Mouse (Mus musculus) kidney, adult 2 months (tissue): ENCODE results near the gene Rassf3. TPM values are rescaled to one million over a fixed set of nuclear protein-coding genes. Genes with fewer than 3 reads are reported as not detected.

Source experiments
- DNase-seq: peaks from one replicate; pipeline ENCODE4 v3.0.0; 2021
- H3K27ac ChIP-seq: fragments of 200-500 bp; 2 replicates; pipeline ENCODE4 v1.5.1; 2012; ENCODE audit warnings: low read depth, low read length, control low read depth, inconsistent platforms; ENCODE audit not compliant: insufficient read depth
- H3K27me3 ChIP-seq: fragments of 200-500 bp; replicated peaks from 2 replicates; pipeline ENCODE4 v1.6.1; 2012; ENCODE audit warnings: mild to moderate bottlenecking, moderate library complexity, low read length, inconsistent platforms; ENCODE audit not compliant: control insufficient read depth, insufficient read depth
- H3K36me3 ChIP-seq: fragments of 200-500 bp; 2 replicates; pipeline ENCODE4 v1.6.1; 2012; ENCODE audit warnings: mild to moderate bottlenecking, moderate library complexity, low read length, inconsistent platforms; ENCODE audit not compliant: control insufficient read depth, insufficient read depth
- H3K4me1 ChIP-seq: fragments of 200-500 bp; 2 replicates; pipeline ENCODE4 v1.6.1; 2011; ENCODE audit warnings: low read length; ENCODE audit not compliant: control insufficient read depth, insufficient read depth
- H3K4me3 ChIP-seq: fragments of 200-500 bp; 2 replicates; pipeline ENCODE4 v1.5.1; 2011; ENCODE audit warnings: mild to moderate bottlenecking, low read depth, low read length, control low read depth; ENCODE audit not compliant: insufficient read depth
- CTCF ChIP-seq: fragments of 200-500 bp; conservative IDR thresholded peaks from 2 replicates; pipeline ENCODE4 v1.5.1; 2011; ENCODE audit warnings: low read depth, mild to moderate bottlenecking, control low read depth, low read length, moderate library complexity, mixed read lengths; ENCODE audit not compliant: insufficient read depth, insufficient read length
- POLR2A ChIP-seq: fragments of 200-500 bp; IDR thresholded peaks from one replicate; pipeline ENCODE4 v1.6.1; 2011; ENCODE audit warnings: low read depth, low read length, control low read depth
- WGBS: fragments of 180-500 bp; shearing (Covaris S2); methylation state at CpG from one replicate; pipeline ENCODE4 v1.1.7; 2018; 5-methylcytosine and 5-hydroxymethylcytosine counted together
- polyA plus RNA-seq: library from polyadenylated mRNA; depleted of rRNA; stranded (reverse); fragments of >200 nt; gene quantifications from 2 replicates; pipeline ENCODE4 v1.2.3, GENCODE M21; 2012

Gene Rassf3
- polyA plus RNA-seq, 1 experiment: 35.3 TPM

DNA sequence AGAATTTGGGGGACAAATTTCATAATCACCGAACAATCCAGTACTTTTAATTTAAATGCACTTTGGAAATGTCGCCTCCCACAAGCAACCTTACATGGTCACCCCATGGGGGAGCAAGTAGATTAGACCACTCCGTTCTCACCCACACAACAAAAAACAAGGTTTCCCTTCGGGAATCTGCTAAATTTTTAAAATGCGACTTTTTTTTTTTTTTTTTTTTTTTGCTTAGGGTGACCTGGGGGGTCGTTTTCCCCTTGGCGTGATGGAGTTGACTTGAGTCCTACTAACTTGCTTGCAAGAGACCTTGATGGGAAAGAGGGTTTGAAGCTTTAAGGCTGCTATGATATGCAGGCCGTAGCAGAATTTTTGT lies 806 bp upstream of the Rassf3 start:
- no peak for DNase-seq
- no peak overlapping the region for H3K27ac ChIP-seq
- peaks cover 16% of the 10 kb centered on the region; the same call in 1 of the 2 replicates for H3K4me1 ChIP-seq
- 39% methylated on average over 8 of the region's 8 CpGs for WGBS
- TF ChIP-seq CTCF (no peak), POLR2A (no peak)
- H3K27me3 ChIP-seq: no peaks in the 10 kb centered on the region
- H3K36me3 ChIP-seq: no peaks in the 10 kb centered on the region
- H3K4me3 ChIP-seq: no peak overlapping the region

DNA sequence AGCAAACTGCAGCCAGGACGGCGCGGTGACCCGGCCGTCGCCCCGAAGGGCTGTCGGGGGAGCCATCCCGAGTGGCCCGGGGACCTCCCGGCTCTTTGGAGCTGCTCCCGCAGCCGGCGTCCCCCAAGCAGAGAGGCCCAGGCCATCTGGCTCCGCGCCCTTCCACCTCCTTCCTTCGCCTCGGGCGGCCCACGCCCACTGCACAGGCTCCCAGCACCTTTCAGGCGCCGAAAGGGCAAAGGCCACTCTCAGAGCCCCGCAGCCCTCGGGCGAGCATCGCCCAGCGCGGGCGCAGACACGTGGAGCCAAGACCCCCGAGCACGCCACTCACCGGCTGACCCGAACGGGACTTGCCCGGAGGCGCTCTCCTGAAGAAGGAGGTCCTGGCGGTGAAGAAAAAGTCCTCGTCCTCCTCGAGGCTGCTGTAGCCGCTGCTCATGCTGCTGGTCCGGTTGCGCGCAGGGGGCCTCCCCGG lies 438 bp downstream of the Rassf3 start:
- WGBS: under 1% methylated on average over 44 of the region's 45 CpGs

DNA sequence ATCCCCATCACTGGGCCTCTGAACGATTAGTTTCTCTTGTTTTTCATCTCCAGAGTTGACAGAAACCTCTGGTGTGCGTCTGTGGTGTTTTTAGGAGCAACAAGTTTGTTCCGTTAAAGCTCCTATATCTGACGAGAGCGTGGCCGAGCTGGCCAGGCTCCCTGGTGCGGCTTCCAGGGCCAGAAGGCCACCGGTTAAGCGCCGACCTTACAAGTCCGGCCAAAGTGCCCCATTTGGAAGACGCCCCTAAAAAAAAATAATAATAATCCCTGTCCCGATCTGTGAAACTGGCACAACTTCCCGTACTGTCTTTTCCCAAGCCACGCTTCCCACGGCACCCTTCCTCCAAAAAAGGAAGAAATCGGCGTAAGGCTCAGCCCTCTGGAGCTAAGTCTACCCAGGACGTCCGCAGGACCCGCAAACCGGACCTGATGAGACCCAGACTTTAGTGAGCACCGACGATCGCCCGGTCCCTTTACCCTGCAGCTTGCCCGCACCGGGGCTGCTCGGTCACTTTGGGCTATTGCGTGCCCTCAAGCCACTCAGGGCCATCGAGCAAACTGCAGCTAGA lies 961 bp downstream of the Rassf3 start:
- Histone ChIP-seq H3K27me3 (no peaks in the 10 kb centered on the region), H3K36me3 (no peaks in the 10 kb centered on the region), H3K4me3 (peak overlapping the region; percentile 76), H3K27ac (peak overlapping the region; percentile 91), H3K4me1 (peaks cover 13% of the 10 kb centered on the region; the same call in 1 of the 2 replicates)
- TF ChIP-seq POLR2A (no peak), CTCF (no peak)
- WGBS: 3% methylated on average over 31 of the region's 31 CpGs
- DNase-seq: peak; percentile 48

More for the DNA sequence above, 438 bp downstream of the Rassf3 start:
- peak overlapping the region; percentile 91 for H3K27ac ChIP-seq
- H3K4me3 ChIP-seq: peak overlapping the region; percentile 76
- DNase-seq: peak; percentile 86
- H3K4me1 ChIP-seq: peaks cover 13% of the 10 kb centered on the region; the same call in 1 of the 2 replicates
- H3K36me3 ChIP-seq: no peaks in the 10 kb centered on the region
- TF ChIP-seq POLR2A (no peak), CTCF (no peak)
- H3K27me3 ChIP-seq: no peaks in the 10 kb centered on the region

DNA sequence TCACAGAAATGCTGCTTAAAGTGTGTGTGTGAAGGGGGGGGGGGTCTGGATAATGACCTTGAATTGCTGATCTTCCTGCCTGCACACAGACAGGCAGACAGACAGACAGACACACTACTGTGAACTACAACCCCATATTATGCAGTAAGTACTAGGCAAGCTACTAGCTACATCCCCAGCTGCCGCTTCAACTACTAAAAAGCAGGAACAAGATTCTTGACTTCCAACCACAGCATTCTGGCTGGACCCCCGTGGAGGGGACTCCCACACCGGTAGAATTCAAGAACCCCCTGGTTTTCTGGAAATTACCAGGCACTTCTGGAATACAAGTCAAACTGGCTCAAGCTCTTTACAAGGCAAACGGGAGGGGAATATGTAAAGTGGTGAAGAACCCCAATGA lies 1.9 kb downstream of the Rassf3 start:
- WGBS: 36% methylated on average over 4 of the region's 4 CpGs
- Histone ChIP-seq H3K27ac (no peak overlapping the region), H3K4me3 (peak overlapping the region; percentile 76), H3K4me1 (peaks cover 14% of the 10 kb centered on the region), H3K36me3 (no peaks in the 10 kb centered on the region), H3K27me3 (no peaks in the 10 kb centered on the region)
- DNase-seq: no peak
- TF ChIP-seq POLR2A (no peak), CTCF (no peak)

DNA sequence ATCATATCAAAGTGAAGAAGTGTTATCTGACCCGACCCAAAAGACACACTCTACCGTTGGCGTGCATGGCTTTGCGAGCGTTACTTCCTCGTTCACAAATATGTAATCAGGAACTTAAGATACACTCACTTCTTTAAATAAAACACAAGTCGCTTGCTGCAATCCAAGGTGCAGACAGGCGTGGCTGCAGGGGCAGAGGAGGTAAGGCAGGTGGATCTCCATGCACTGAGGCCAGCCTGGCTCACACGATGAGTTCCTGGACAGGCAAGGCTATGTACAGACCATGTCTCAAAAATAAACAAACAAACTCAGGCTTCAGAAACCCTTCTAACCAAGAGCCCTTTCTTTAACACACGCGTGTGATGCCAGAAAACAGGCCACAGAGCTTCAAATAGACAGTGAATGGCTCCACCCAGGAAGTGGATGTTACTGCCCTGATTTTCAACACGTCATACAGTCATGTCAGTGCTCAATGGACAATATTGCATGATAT lies 2.4 kb downstream of the Rassf3 start:
- Histone ChIP-seq H3K4me1 (peaks cover 16% of the 10 kb centered on the region), H3K36me3 (no peaks in the 10 kb centered on the region), H3K4me3 (peak overlapping the region; percentile 24; the same call in 1 of the 2 replicates), H3K27ac (peak overlapping the region; percentile 35; the same call in 1 of the 2 replicates), H3K27me3 (no peaks in the 10 kb centered on the region)
- TF ChIP-seq POLR2A (no peak), CTCF (no peak)
- no peak for DNase-seq
- 52% methylated on average over 12 of the region's 12 CpGs for WGBS

DNA sequence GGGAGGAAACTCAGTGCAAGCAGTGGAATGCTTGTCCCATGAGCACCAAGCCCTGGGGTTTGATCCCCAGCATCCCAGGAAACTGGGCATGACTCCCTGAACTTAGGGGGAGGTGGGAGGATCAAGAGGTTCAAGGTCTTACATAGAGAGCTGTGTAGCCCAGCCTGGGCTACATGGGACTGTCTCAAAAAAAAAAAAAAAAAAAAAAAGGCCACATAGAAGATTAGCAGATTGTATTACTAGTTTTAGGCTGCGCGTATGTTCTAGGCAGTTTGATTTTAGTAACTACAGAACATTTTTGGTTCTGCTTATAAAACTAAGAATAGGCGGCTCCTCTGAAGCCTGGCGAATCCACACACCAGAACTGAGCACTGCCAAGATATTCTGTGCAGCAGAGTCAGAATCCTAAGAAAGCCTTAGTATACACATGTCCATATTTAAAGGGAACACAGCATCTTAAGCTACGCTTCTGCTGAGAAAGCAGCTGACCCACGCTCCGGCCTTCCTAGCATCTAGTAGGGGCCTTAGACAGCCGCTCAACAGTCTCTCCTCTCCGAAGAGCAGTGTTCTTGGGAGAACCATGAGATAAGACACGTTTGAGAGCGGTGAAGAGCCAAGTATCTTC lies 3.4 kb downstream of the Rassf3 start:
- TF ChIP-seq CTCF: no peak
- TF ChIP-seq POLR2A: no peak
- no peak overlapping the region for H3K4me3 ChIP-seq
- DNase-seq: no peak
- H3K27ac ChIP-seq: no peak overlapping the region
- 82% methylated on average over 11 of the region's 11 CpGs for WGBS
- peaks cover 18% of the 10 kb centered on the region for H3K4me1 ChIP-seq
- H3K27me3 ChIP-seq: no peaks in the 10 kb centered on the region
- H3K36me3 ChIP-seq: no peaks in the 10 kb centered on the region

DNA sequence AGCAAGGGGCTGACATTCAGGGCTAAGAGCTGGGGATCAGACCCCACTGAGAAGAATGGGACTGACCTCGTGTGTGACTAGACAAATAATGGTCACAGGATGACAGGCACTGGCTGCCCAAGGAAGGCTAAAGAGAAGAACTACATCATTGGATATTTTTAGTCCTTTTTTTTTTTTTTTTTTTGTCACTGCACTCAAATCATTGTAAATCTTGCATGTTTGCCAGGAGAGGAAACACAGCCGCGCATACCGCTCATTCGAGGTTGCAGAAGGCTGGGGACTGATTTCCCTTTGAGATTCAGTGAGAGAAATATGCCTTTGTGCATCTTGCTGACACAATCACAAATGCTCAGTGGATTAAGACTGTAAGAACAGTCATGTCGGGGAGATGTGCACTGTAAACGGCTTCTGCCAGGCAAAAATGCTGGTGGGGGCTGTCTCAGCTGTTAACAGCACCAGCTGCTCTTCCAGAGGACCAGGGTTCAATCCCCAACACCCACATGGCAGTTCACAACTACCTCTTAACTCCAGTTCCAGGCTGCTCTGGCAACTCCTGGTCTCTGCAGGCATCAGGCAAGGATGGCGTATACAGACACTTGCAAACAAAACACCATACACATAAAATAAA lies 4.5 kb downstream of the Rassf3 start:
- TF ChIP-seq CTCF: no peak
- TF ChIP-seq POLR2A: no peak
- 25% methylated on average over 8 of the region's 8 CpGs for WGBS
- peak overlapping the region; percentile 75 for H3K27ac ChIP-seq
- H3K4me1 ChIP-seq: peaks cover 18% of the 10 kb centered on the region
- no peak overlapping the region for H3K4me3 ChIP-seq
- H3K27me3 ChIP-seq: no peaks in the 10 kb centered on the region
- DNase-seq: peak; percentile 77
- H3K36me3 ChIP-seq: no peaks in the 10 kb centered on the region
